Mouse (Mus musculus): ENCODE measurements around the gene Dnmt3c.
A peak's percentile ranks its signal among the peaks of the same experiment; 100 is the strongest.

GRCm38 (mm10) chr2:153694462-153695085 is 1.9 kb upstream of the Dnmt3c start:
- peak; percentile 81 for TF ChIP-seq CTCF (IDR thresholded peaks at IDR 0.05; ENCODE audit: borderline replicate concordance, control insufficient read depth, extremely low read depth, insufficient read depth, low read length, poor library complexity)
- TF ChIP-seq POLR2A (IDR thresholded peaks at IDR 0.05; ENCODE audit: control insufficient read depth, extremely low read depth, insufficient read depth, low read length, poor library complexity), result no peak
